Mouse (Mus musculus) c-Kit-positive CD71-positive TER-119-positive erythroid progenitor cells, embryonic 14.5 days (primary cell): Measurements from ENCODE around the gene Itgb3bp.
A peak's percentile ranks its signal among the peaks of the same experiment; 100 is the strongest.

Experiments used
- DNase-seq: peaks from one replicate; pipeline ENCODE4 v3.0.0-alpha.2; 2013; ENCODE audit warnings: low spot score

The Itgb3bp gene

DNA sequence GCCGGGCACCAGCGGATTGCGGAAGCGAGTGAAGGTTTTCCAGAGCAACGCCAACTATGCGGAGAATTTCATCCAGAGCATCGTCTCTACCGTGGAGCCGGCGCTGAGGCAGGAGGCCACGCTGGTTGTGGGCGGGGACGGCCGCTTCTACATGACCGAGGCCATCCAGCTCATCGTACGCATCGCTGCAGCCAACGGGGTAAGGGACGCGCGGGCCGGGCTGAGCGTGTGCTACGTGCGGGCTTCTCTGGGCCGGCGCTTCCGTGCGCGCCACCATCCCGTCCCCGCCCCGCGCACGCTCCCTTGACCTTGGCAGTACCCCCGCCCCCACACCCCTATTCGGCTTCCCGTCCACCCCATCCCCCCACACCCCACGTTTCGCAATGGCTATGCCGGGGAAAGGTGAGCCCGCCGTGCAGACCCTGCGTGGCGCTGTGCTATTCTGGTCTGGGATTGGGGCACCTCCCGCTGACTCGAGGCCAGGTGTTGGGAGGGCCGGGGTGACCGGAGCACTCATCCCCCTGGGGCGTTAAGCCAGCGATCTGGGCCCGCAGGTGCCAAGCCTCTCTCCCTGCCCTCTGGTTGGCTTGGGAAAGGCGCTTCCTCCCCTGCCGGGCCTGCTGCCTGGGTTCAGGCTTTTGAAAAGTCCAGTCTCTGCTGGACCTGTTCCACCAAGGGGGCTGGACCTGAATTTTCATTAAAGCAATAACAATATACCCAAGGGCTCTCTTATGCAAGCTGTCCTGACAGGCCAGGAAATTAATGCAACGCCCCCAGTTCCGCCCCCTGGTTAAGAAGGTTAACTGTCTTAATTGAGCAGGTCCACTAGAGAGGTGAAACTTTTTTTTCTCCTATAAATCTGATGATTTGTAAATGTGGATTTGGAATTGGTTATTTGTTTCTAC is at the start of gene Itgb3bp:
Itgb3bp (minus strand) TSS at position 201 of the 905 bp plus-strand sequence.
- DNase-seq = peak; percentile 34

GRCm38 (mm10) chr4:99979326-99979725 is 49.7 kb upstream of the Itgb3bp start:
- no peak for DNase-seq

DNA sequence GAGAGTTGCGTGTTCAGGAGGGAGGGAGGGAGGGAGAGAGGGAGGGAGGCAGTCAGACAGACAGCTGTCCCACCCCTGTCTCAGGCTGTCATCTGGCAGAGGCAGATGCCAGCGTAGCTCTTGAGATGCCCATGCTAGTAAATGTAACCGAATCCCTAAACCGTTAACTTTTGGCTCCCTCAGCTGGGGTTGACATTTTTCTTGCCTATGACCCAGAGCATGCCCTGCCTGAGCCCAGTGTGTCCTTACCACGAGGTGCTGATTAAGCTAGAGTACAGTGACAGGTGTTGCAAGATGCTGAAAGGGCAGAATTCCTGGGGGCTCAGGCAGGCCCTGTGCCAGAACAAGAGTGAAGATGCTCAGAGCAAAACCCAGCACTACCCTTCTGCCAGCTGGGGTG is 44.8 kb upstream of the Itgb3bp start:
- no peak for DNase-seq

- DNase-seq = no peak
These were observed 44.3 kb upstream of the Itgb3bp start for GRCm38 (mm10) chr4:99973931-99974330.

GRCm38 (mm10) chr4:99972886-99973285 is 43.3 kb upstream of the Itgb3bp start:
- DNase-seq = no peak

DNA sequence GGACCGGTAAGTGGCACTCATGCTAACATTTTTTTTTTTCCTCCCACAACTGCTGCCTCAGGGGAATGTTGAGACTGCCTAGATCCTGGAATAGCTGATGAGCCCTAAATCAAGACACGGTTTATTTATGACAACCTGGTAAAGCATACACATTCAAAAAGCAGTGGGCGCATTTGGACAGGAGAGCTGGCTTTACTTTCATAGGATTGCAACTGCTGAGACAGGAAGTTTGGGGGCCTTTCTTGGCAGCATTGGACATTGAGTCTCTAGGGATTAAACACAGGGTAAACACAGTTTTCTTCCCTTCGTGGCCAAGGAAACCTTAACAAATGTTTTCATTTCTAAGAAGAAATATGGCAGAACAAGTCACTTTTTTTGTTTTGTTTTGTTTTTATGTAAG is 40.5 kb upstream of the Itgb3bp start:
- no peak for DNase-seq

- DNase-seq = no peak
These were observed 39.7 kb upstream of the Itgb3bp start for GRCm38 (mm10) chr4:99969328-99969727.

GRCm38 (mm10) chr4:99966555-99966954 is 36.9 kb upstream of the Itgb3bp start:
- no peak for DNase-seq

GRCm38 (mm10) chr4:99959308-99959707 is 29.7 kb upstream of the Itgb3bp start:
- DNase-seq = no peak

DNA sequence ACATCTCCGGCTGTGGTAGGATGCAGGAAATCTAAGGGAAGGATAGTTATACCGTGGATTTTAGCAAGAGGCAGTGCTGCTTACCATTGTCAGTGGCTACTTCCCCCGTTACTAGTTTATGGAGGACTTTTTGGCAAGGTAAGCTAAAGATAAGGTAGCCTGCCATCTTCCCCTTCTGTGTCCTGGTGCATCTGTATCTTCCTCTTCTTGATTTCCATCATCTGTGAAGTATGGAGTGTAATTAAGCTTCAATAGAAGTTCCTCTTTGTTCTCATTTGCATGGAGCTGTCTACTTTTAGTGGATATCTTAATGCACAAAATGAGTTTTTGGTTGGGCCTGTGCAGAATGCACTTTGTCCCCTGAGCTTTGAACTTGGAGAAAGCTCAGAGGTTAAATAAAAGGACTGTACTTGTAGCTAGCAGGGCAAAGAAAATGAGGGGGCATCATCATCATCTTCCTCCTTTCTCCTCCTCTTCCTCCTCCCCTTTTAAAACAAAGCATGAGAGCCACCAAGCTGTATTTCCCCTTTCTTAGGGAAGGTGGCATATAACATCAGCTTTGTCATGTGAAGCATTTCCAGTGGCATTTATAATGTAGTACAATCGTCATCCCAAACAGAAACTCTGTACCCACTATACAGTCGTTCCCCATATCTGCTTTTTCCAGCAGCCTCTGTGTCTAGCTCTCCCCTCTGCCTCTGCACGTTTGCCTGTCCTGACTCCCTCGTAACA is 28.6 kb upstream of the Itgb3bp start:
- DNase-seq = no peak

DNA sequence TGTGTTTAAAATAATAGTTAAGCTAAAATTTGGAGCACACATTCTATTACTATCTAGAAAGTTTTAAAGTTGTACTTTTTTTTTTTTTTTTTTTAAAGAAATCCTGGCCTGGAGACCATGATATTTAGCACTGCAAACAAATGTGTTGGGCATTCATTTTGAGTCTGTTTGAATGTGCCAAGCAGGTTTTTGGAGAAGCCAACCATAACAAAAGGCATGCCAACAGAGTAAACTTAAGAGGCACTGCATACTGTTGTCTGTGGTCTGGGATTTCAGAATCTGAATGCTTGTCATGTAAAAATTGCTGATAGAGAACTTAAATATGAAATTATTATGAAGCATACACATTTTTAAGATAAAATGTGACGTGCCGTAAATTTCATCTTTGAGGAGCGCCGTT is 27.6 kb upstream of the Itgb3bp start:
- DNase-seq = no peak

DNA sequence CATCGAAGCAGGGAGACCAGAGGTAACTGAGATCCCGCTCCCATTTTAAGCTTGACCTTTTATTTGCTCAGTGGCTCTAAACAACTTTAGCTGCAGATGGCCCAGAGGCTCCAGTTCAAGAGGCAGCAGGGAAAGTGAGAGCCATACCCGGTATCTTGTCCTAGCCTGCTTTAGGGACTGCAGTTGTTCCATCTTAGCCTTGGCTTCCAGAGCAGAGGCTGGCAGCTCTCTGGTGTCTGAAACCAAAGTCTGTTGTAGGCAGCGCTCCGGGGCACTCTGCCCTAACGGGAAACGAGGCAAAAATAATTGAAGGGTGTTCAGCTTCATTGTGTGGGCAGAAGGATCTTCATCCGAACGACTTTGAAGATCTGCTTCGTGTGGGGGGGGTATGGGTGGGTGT is 25.8 kb upstream of the Itgb3bp start:
- no peak for DNase-seq

DNA sequence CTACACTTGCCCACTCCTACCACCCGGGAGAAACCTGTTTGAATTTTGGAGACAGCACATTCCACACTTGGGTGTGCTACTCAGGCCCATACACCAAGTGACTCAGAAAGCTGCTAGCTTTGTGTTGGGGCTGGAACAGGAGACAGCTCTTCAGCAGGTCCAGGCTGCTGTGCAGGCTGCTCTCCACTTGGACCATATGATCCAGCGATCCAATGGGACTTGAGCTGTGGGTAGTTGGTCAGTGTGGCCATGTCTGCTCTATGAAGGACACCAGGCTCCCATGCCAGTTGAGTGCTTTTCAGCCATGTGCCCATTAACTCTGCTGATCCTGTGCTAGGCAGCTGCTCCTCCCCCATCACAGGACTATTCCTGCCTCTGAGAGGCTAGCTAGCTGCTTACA is 24.3 kb upstream of the Itgb3bp start:
- DNase-seq = no peak

GRCm38 (mm10) chr4:99947896-99948295 is 18.3 kb upstream of the Itgb3bp start:
- DNase-seq = no peak

GRCm38 (mm10) chr4:99947192-99947591 is 17.6 kb upstream of the Itgb3bp start:
- no peak for DNase-seq

- DNase-seq = no peak
These were observed 16.9 kb upstream of the Itgb3bp start for GRCm38 (mm10) chr4:99946516-99946915.

DNA sequence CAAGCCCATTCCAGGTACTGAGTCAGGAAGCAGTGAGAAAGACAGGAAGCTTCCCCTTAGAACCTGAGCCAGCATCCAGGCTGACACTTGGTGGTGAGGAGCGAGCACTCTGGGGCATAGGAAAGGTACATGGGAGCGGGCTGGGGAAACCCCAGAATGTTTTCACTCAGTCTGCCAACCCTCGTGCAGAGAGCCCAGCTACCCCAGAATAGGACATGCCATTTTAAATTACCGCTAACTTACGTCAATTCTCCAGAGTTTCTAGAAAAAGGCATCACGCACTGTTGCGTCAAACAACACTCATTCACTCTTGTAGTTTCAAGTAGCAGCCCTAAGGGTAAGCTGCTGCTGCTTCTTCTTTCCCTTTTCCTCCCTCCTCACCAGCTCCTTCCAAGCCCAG is 15.4 kb upstream of the Itgb3bp start:
- no peak for DNase-seq

- no peak for DNase-seq
These were observed 15.0 kb upstream of the Itgb3bp start for GRCm38 (mm10) chr4:99944606-99945005.

DNA sequence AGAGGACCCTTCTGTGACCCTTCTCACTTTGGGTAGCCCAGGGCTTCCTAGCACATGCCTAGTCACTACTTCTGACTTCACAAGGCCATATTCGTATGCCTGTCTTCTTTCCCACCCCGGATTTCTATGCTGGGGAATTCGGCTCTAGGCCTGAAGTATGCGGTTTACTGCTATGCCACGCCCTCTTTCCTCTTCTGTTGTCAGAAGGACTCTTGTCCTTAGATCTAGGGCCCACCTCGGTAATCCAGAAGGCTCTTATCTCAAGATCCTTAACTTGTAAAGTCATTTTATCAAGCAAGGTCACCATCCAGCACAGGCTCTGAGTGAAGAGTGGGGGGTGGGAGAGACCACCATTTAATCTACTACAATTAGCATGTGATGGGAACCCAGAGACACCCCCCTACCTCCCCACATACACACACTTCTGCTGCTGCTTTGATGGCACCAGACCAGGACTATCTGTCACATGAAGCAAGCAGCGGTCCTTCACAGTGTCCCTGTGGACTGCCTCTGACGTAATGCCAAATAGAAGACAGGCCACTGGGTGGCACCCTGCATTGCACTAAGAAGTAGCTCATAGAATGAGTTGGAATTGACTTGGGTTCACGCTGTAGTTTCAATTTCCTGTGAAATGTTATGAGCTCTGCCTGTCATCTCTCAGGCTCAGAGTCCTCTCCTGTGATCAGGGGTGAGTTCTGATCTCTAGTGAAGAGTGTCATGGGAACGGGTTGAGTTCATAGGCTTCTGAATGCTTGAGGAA is 12.2 kb upstream of the Itgb3bp start:
- DNase-seq = no peak

GRCm38 (mm10) chr4:99939711-99940505 is 10.3 kb upstream of the Itgb3bp start:
- DNase-seq = no peak

DNA sequence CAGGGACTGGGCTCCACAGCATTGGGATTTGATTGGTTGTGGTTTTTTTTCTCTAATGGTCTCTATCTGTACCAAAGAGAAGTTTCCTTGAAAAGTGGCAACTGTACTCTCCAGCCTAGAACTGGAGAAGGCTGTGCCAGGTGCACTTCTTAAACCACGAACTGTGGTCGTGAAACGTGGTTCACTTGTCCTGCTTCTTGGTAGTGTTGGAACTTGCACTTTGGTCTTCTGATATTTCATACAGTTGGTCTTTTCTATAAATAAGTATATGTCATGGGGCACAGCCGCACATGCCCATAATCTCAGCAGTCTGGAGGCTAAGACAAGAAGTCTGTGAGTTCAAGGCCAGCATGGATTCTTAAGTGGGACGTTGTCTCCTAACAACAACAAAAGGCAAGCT is 6.7 kb upstream of the Itgb3bp start:
- DNase-seq = no peak

DNA sequence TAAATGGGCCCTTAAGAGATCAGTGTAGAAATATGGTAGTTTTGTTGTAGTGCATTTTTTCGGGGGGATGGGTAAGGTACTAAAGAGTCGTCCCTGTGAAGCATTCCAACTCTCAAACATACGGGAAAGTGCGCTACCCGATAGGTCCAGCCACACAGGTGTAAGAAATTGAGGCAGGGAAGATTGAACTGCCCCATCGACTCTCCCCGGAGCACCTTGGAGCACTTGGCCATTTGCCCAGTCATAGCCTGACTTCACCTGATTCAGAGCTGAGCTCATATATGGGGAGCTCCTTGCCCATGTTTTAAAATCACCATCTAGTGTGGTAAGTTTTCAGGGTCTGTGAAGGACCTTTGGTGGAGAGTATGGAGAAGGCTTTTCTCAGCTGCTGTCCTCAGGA is 5.2 kb upstream of the Itgb3bp start:
- DNase-seq = no peak
